Mouse (Mus musculus) embryo, embryonic 11.5 days (tissue): ENCODE results near the gene Psen2.

ENCODE experiments used
- DNase-seq: peaks from one replicate; pipeline ENCODE4 v3.0.0-alpha.2; 2012; ENCODE audit warnings: low read depth, low spot score

The Psen2 gene

DNA sequence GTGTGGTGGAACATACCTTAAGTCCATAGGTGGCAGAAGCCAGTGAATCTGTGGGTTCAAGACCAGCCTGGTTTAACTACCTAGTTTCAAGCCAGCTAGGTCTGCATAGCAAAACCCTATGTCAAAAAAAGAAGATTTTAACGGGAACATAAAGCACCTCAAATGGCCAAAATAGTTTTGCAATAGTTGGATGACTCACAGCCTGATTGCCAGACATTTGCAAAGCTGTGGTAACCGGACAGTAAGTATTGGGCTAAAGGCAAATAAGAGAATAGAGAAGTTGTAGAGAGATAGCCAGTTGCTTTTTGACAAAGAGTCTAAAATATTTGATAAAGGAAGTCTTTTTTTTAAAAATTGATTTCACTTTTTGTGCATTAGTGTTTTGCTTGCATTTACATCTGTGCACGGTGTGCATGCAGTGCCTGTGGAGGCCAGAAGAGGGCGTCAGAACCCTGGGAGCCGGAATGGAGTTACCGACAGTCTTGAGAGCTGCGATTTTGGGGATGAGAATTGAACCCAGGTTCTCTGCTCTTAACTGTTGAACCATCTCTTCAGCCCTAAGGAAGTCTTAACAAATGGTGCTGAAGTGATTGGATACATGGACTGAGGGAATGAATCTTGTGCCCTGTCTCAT, at the start of gene Psen2:
Gene Psen2 (minus strand): TSS at position 75 of the 634 bp plus-strand sequence.
- DNase-seq, result no peak

DNA sequence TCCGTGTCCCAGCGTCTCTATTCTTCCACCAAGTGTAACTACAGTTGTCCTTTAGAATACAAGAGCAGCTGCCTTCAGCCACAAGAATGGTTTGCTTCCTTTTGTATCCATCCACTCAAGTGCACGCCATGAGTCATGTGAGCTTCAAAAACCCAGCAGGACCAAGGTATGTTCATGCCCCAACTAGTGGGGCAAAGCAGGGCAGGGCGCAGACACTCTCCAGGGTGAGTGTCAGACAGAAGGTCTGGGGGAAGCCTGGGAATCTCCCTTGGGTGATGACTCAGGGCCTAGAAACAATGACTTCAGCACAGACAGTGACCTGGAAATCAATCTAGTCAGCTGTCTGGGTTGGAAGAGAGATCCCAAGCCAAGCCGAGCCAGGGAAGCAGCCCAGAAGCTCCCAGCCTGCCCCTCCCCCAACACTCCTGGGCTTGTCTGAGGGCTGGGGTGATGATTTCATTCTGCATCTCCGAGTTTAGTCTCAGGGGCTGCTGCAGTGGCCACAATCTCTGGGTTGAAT, 49.6 kb upstream of the Psen2 start:
- DNase-seq, result no peak

DNA sequence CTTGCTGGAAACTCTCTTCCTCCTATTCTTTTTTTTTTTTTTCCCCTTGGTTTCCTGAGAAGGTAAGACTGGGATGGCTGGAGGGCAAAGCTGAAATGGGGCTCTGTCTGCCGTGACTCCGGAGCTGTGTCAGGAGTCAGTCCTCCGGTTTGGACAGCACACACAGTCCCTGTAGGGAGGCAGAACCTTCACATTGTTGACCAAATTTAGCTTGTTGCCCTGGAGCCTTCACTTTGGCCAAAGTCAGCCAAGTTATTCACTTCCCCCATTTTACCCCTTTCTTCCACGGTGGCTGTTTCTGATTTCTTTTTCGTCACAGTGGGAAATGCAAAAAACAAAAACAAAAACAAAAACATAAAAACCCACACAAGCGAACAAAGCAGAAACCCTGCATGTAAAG, 49.0 kb upstream of the Psen2 start:
- DNase-seq, result no peak

DNA sequence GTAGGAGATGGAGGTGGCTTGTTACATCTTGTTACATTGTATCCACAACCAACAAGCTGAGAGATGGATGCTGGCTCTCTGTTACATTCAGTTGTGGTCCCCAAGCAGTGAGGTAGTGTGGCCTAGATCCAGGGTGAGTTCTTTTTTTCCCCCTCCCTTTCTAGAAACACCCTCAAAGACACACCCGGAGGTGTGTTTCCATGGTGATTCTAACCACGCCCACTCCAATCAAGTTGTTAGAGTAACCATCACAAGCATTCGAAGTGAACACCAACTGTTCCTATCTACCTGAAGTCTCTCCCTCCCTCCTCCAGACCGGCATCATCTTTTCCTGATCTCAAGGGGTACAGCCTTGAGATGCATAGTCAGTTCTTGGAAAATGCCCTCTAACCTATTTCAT, 45.7 kb upstream of the Psen2 start:
- no peak for DNase-seq

DNA sequence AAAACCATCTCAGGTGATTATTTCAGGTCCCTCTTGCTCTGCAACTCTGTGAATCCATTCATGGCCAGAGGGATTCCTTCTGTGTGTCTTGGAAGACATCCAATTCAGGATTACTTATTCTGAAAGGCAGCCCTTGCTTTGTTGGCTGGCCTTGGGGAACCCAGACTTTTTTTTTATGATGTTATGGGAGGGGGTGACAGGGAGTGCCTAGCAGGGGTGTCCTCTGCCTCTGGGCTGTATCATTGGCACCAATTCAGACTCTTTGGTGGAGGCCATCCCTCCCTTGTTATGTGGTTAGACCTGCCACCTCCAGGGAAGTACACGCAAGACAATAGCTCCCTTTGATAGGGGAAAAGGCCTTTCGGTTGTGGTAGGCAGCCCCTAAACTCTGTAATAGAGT, 44.4 kb upstream of the Psen2 start:
- no peak for DNase-seq

DNA sequence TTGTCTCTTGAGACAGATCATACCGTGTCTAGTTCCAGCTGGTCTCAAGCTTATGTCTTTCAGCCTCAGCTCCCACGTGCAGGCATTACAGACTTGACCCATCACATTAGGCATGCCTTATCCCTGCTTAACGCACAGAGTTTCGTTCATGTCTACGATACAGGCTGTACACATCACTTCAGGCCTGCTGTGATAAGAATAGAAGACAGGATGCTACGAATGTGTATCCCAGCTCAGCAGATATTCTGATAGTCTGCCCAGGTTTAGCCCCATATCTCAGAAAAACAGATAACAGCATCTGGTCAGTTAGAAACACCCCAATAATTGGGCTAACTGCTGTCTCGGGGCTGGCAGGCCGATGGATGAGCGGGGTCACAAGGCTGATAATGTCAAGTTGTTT, 43.7 kb upstream of the Psen2 start:
- no peak for DNase-seq

DNA sequence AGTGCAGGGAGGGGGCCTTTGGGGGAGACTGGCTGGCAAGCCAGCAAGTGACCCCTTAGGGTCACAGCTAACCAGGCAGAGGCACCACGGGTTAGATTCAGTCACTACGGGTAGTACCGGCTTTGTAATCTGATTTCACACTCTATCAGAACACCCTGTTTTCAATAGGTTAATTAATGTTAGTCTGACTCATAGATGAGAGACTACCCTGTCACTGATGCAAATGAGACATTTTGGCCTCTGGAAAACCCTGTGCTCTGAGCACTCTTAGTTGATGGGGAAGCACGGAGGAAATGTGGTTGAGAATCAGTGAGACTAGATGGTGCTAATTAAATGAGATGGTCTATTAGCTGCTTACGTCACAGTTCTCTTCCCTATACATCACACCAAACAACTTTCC, 40.4 kb upstream of the Psen2 start:
- no peak for DNase-seq

DNA sequence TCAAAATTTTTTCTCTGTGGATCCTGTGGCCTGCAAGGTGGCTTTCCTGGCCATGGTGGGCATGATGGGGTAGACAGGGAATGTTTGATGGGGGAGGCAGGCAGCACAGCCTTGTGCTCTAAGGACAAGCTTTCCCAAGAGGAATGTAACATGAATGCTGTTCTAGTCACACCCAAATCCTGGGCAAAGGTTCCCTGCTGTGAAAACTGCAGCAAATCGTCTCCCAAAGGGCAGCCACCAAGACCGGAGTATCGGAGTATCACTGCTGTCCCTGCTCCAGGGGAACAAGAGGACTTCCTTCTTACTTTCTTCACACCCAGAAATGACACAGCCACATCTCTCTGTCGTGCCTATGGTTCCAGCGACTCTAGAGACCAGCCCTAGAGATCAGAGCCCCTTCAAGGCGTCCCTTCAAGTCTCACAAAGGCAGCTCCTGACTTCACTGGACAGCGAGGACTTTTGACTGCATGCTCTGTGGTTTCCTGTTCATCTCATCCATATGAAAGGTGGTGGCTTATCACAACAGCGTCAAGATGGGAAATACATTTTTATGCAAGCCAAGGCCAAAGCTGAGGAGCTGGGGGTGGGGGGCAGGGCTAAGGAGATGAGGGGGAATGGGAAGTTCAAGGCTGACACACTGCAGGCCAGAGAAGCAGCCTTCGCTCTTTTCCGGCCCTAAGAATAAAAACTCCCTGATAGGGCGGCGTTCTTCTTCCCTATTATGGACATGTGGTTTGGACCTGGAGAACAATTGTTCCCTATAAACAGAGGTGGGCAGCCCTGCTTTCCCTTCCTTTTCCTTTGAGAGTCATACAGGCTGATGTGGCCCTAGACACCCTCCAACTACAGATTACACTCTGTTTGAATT, 39.2 kb upstream of the Psen2 start:
- DNase-seq, result no peak

DNA sequence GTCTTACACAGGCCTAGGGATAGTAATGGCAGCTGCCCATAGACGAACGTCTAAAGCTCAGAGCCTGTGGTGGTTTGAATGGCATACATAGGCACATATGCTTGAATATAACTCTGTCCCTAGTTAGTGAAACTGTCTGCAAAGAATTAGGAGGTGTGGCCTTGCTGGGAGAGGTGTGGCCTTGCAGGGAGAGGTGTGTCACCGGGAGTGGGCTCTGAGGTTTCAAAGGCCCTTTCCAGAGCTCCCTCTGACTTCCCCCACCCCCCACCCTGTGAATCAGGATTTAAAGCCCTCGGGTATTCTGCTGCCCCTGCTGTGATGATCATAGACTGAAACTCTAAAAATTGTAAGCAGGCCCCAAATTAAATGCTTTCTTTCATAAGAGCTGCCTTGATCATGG, 37.8 kb upstream of the Psen2 start:
- DNase-seq, result no peak

DNA sequence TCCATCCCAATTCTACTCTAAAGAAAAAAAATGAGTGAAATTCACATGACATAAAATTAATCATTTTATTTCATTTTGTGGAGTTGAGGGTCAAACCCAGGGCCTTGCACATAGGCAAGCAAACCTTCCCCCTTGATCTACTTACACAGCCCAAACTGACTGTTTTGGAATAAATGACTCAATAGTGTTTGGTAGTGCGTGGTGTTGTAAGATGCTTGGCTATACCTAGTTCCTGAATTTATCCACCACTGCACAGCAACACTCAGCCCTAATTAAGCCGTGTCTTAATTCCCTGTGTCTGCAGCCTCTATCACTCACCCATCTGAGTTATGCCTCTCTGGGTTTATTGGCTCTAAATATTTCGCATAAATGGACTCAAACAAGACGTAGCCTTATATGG, 37.1 kb upstream of the Psen2 start:
- DNase-seq, result no peak

DNA sequence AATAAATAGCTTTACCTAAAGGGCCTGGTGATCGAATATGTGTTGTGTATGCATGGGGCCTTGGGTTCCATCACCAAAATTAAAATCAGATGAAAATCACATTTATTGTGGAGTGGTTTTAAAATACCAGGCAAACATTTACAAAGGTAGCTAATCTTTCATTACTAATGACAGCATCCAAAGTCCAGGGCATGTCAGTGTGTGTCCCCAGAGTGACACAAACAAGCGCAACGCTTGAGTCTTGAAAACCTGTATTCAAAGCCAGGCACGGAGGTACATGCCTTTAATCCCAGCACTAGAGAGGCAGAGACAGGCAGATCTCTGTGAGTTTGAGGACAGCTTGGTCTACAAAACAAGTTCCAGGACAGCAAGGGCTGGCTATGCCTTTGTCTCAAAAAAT, 36.5 kb upstream of the Psen2 start:
- no peak for DNase-seq

DNA sequence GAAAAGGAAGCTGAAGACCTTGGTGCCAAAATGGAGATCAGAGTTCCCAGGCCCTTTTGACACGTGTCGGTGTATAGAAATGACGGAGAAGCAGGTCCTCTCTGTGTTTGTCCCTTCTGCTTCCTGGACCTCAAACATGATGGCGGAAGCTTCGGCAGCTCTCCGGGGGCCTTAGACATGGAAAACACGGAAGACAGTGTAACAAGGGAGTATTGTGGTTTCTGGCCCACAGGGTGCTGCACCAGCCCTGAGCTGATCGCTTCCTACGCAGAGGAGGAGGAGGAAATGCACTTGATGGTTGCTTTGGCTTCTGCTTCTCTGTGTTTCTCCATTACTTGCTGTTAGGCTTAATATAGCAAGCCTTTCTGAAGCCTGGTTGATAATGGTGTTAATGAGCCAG, 32.9 kb upstream of the Psen2 start:
- DNase-seq, result no peak

DNA sequence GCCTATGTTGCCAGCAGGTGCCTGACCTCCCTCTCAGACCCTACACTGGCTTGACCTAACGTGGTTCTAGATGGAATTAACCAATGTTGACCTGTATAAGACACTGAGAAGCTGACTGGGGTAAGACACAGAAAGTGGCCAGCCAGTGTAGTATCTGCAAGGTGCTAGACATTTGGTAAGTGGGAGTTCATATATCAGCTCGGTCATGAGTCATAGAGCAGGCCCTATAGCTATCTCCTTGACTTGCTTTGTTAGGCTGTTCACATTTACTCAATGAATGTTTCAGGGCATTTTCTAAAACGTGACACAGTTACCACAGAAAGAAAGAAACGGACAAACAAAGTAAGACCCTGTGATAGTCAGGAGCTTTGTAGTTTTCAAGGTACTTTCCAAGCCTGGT, 27.1 kb upstream of the Psen2 start:
- DNase-seq, result no peak

DNA sequence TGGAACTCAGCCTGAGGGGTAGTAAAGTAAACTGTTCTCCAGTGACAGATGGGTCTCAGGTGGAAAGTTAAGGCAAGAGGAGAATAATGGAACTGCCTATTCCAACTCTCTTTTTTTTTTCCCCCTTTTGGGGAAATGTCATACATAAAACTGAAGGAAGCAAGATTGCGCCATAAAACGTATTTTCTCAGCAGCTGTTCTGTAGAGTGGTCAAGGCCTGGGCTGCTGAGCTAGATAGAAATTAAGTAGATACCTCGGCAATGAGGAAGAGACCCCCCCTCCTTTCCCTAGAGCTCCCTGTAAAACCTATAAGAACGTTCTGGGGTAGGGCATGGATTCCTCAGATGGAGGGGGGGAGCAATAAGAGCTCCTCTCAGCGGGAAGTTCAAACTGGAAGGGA, 26.6 kb upstream of the Psen2 start:
- no peak for DNase-seq

DNA sequence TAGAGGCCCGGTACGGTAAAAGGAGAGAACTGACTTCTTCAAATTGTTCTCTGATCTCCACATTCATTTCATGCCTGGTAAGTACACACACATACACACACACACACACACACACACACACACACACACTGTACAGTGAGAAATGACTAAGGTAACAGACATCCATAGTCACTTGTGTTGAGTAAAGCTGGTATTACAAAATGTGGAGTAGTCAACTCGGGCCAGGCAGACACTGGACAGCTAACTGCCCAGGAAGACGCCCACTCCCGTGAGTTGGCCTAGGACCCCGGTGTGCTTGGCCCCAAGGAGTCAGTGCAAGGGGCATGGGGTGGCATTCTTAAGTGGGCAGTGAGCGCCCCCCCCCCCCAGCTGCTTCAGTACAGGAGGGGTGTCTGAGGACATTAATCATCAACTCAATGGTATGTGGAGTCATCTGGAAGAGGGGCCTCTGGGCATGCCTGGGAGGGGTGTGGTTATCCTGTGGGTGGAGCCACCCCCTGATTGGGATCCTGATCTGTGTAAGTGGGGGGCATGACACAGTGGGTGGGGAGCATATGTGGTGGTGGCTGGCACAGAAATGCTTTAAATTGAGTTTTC, 25.7 kb upstream of the Psen2 start:
- DNase-seq, result no peak

DNA sequence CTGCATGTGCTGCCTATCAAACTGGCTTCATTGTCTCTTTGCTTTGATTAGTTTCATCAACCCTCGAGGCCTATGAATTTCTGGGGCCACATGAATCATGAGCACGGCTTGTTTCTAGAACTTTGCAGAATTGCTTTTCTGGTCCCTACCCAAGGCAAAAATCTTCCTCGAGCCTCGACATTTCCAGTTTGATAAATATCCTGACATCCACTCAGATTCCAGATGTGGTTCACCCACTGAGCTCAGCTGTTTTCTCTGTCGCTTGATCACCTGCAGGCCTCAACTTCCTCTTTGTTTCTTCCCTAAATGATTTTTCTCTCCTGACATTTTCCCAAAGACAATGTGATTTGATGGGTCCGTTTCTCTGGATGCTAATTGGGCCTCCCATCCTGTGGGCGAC, 25.0 kb upstream of the Psen2 start:
- no peak for DNase-seq

DNA sequence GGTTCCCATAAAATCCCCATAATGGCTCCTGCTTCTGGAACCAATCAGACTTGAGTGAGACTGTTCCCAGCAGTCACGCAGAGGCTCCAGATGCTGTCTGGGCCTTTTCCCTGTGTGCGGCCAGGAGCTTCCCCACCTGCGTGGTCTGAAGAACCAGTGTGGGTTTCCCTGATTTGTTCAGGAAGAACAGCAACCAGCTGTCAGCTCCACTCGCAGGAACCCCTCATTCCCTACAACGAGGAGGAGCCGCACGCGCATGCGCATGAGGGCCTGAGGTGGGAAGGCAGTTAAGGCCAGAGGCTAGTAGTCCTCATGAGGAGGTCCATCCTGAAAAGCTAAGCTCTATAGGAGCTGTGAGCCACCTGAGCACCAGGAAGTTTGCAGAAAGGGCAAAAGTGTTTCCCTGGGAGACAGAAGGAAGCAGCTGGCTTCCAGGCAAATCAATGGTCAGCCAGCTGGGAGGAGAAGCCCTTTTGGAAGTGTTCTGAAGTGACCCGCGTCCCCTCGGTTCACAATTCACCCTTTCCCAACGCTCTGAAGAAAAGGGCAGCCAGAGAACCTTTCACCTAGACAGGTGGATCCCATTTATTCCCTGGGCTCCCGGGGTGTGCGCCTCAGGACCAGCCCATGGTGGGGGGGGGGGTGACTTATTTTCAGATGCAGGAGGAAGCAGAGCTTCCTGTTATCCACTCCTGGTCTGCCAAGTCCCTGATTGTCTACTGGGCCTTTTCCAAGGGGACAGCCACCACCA, 23.0 kb upstream of the Psen2 start:
- DNase-seq, result peak; percentile 22

DNA sequence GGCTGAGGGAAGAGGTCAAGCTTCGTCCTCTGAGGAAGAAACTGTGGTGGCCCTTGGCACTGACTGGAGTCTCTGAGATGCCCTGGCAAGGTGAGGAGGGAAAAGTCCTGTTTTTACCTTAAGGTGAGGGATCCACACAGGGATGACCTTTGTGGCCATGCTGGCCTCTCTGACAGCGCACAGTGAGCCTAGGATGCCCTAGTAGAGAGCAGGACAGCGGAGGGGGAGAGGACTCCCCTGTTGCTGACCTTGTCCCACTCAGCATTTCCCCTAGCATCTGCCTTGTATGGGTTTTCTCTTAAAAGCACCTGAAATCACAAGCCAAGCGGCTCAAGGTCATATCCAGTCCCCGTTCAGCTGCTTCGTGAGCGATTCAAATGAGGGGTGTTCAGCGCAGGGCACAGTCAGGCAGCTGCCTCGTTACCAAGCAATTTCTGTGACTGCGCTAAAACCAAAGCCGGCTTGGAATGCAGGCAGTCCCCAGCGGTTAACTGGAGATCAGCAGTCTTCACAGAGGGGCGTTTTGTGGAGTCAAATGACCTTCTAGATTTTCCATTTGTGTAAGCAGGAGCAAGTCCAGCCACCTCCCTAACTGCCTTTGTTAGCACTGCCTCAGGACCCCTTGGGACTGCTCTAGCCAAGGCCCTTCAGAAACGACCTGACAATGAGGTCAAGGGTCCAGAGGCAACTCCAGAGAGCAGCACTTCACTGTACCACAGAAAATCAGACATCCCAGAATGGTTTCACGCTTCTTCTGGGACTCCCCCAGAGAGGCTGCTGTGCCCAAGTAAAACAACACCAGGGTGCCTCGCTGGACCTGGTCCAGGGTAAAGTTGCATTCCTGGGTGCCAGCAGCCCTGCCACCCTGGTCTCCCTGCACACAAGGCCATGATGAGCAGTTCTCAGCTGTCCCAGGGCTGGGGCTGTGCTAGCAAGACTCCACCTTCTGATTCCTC, 20.9 kb upstream of the Psen2 start:
- DNase-seq, result peak; percentile 34

DNA sequence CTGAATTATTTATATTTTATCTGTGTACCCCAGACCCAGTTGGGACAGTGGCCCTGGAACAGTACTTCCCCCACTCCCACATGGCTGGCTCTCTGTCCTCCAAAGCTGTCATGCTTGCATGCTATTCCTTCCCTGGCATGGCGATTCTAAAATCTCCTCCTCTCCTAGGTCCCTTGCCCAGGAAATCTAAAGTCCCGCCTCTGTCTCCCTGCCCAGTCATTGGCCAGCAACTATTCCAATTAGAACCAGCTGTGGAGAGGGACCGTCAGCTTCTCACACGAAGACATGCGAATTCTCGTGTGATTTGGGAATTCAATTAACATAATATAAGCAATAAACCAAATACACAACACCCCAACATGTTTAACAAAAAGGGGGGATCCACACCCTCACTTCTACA, 19.3 kb upstream of the Psen2 start:
- DNase-seq, result no peak

DNA sequence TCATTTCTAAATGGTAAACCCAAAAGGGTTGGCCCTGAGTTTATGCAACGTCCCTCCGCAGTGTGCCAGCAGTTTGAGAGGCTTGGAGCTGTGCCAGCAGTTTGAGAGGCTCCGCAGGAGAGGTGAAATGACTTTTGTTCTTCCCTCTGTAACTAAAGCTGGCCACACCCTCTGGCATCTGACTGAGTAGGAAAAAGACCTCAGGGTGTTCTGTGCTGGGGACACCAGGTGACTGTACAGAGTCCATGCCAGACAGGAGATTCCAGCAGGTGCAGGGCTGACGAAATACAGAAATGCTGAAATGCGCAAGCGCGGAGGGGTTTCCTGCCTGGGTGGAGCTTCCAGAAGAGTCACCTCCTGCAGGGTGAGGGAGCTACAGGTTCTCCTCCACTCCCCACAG, 16.4 kb upstream of the Psen2 start:
- no peak for DNase-seq

DNA sequence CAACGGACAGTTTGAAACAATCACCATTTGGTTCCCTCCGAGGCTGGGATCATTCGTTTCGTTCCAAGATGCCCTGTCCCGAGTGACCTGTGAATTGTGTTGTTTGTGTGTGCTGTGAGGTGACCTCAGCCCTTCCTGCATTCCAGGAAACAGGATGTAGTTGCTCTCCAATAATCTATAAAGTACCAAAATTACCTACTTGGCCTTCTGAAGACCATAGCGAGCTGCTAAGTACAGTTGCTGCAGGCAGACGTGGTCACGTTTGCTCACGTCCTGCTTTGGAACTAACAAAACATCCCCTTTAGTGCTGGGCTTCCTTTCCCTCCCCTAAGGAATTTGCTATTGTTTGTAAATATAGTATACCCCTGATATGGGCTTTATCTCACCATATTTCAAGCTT, 14.3 kb upstream of the Psen2 start:
- DNase-seq, result no peak
